Mouse (Mus musculus) heart, postnatal 36 days (tissue): ENCODE measurements around the gene Slc29a4. TPM values are rescaled to one million over a fixed set of nuclear protein-coding genes. Genes with fewer than 3 reads are reported as not detected.

Experiments
- DNase-seq, 2 experiments: peaks; one replicate each; pipeline ENCODE4 v3.0.0; 2021 to 2022
- intact Hi-C: fragments of 180-260 bp; cut with DNase I; formaldehyde crosslinking; loops from one replicate; pipeline ENCODE4 v1.15.1; 2025
- total RNA-seq, 2 experiments: library from RNA; stranded (reverse); gene quantifications; 2 replicates each; pipeline ENCODE4 v1.2.3; 2021

The Slc29a4 gene
- total RNA-seq, 2 experiments from 2014 or later: 0.08 to 0.25 TPM

GRCm38 (mm10) chr5:142694627-142695340, 2.5 kb downstream of the Slc29a4 start:
- DNase-seq: peak; percentile 34 to 51
- intact Hi-C loops: no loop called here

GRCm38 (mm10) chr5:142696258-142696657, 3.9 kb downstream of the Slc29a4 start:
- intact Hi-C loops: no loop called here
- DNase-seq: no peak

- DNase-seq: no peak
- intact Hi-C loops: no loop called here
Measured at GRCm38 (mm10) chr5:142696865-142697264, 4.6 kb downstream of the Slc29a4 start.

- intact Hi-C loops: no loop called here
- no peak for DNase-seq
Measured at GRCm38 (mm10) chr5:142697742-142698141, 5.4 kb downstream of the Slc29a4 start.

GRCm38 (mm10) chr5:142700842-142701589, 8.7 kb downstream of the Slc29a4 start:
- DNase-seq: no peak
- intact Hi-C loops: no loop called here

- intact Hi-C loops: no loop called here
- peak in 1 of 2 experiments; percentile 13 for DNase-seq
Measured at GRCm38 (mm10) chr5:142701651-142702510, 9.6 kb downstream of the Slc29a4 start.

GRCm38 (mm10) chr5:142702511-142703138, 10.3 kb downstream of the Slc29a4 start:
- intact Hi-C loops: no loop called here
- no peak for DNase-seq

GRCm38 (mm10) chr5:142703569-142703968, 11.3 kb downstream of the Slc29a4 start:
- intact Hi-C loops: no loop called here
- DNase-seq: no peak

GRCm38 (mm10) chr5:142707709-142708108, 15.4 kb downstream of the Slc29a4 start:
- no peak for DNase-seq
- intact Hi-C loops: no loop called here

DNA sequence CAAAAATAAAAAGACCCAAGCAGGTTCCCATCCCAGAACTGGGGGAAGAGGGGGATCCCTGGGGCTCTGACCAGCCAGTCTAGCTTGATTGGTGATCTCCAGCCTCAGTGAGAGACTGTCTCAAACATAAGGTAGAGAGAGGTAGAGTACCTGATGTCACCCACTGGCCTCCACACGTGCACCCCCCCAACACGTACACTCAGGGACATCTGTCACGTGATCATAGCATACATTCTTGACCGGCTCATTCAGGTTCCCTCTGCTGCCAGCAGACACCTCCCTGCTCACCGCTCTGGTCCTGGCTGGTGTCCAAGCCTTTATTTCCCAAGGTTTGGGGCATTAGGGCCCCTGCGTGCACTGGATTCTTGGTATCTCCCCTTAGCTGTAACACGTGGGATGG, 17.1 kb downstream of the Slc29a4 start:
- intact Hi-C loops: no loop called here
- no peak for DNase-seq

DNA sequence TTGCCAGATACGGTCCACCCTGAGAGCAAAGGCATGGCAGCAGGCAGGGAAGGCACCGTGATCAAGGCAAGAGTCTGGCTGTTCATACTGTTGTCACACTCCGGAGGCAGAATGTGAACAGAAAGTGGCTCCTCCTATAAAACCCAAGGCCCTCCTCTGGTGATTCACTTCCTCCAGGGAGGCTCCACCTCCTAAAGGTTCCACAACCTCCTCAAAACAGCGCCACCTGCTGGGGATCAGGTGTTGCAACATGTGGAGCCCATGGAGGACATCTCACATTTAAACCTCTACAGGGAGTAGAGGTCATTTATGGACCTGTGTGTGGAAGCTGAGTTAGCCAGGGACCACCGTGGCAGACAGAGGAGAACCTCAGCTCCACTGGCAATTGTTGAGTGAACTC, 20.1 kb downstream of the Slc29a4 start:
- DNase-seq: no peak
- intact Hi-C loops: no loop called here

DNA sequence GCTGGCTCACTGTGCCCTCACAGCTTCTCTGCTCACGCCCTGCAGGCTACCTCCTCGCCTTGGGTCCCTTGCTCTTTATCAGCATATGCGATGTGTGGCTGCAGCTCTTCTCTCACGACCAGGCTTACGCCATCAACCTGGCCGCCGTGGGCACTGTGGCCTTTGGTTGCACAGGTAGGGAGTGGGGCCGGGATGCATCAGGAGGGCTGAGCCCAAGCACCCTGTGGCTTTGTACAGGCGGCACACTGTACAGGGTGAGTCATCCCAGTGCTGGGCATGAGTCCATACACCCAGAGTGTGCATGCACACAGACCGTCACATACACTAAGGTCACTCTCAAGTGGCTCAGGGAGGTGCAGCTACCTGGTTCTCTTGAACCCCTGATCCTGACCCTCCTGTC, 21.7 kb downstream of the Slc29a4 start:
- DNase-seq: no peak
- intact Hi-C loops: no loop called here

GRCm38 (mm10) chr5:142715059-142715458, 22.7 kb downstream of the Slc29a4 start:
- intact Hi-C loops: no loop called here
- DNase-seq: no peak

DNA sequence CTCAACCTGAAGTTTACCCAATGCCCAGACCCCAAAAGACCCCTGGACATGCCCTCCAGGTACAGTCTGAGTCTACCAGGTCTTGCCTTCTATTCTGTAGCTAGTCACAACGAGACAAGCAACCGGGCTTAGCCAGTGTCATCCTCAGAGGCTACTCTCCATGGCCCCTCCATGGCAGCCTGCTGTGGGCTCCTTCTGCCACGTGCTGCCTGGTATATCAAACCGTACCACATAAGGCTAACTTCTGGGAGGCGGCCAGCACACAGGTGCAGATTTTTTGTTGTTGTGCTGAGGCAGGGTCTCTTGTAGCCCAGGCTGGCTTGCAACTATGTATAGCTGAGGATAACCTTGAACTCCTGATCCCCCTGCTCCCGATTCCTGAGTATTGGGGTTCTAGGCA, 23.7 kb downstream of the Slc29a4 start:
- intact Hi-C loops: no loop called here
- DNase-seq: no peak

DNA sequence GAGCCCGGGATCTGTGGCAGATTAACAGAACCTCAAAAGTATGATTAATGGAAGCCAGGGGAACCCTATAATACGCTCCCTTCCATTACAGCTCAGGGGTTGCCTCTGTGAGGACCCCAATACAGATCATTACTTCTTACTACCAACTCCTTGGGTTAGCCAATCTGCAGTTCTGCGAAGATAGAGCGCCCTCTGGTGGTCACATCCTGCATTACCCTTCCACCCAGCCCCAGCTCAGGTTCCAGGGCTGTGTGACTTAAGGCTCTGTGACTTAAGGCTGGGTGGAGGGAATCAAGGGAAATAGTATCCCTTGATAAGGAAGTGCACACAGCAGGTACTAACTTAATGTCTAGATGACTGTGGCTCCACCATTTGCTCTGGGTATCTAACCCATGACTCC, 25.7 kb downstream of the Slc29a4 start:
- intact Hi-C loops: loop anchor here (1.0 to 2.0 kb wide), 5 partner anchors 45 to 240 kb away; no protein-coding TSS in a partner anchor
- DNase-seq: peak; percentile 81 to 90

DNA sequence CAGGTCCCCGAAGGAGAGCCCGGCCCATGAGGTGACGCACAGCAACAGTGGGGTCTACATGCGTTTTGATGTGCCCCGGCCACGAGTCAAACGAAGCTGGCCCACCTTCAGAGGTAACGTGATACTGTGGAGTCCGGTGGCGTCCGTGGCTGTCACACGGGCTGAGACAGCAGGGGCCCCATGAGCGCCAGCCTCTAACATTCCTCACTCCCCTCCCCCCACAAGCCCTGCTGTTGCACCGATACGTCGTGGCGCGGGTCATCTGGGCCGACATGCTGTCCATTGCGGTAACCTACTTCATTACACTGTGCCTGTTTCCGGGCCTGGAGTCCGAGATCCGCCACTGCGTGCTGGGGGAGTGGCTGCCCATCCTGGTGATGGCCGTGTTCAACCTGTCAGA, 26.2 kb downstream of the Slc29a4 start:
- intact Hi-C loops: loop anchor here (1.0 to 2.0 kb wide), 5 partner anchors 45 to 240 kb away; no protein-coding TSS in a partner anchor
- DNase-seq: no peak

- no peak for DNase-seq
- intact Hi-C loops: loop anchor here (2.0 kb wide), 1 partner anchor 217 kb away; no protein-coding TSS in a partner anchor
Measured at GRCm38 (mm10) chr5:142719897-142720296, 27.6 kb downstream of the Slc29a4 start.

GRCm38 (mm10) chr5:142723520-142724133, 31.3 kb downstream of the Slc29a4 start:
- DNase-seq: peak; percentile 48 to 64
- intact Hi-C loops: loop anchor here (1.0 kb wide), 1 partner anchor 119 kb away; no protein-coding TSS in a partner anchor

DNA sequence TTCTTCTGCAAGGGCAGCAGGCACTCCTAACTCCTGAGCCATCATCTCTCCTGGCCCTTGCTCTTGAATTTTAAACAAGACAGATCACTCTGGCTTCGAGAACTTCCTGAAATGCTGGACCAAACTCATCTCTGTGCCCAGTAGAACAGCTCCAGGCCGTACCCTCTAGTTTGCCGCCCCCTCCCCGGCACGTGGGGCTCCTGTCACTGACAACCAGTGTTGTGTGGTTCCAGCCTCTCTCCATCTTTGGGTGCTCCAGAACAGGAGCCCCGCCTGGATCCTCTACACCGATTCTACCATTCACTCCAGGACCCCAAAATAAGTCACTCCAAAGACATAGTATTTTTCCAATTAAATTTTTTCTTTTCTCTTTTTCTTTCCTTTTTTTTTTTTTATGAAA, 32.0 kb downstream of the Slc29a4 start:
- DNase-seq: no peak
- intact Hi-C loops: no loop called here

DNA sequence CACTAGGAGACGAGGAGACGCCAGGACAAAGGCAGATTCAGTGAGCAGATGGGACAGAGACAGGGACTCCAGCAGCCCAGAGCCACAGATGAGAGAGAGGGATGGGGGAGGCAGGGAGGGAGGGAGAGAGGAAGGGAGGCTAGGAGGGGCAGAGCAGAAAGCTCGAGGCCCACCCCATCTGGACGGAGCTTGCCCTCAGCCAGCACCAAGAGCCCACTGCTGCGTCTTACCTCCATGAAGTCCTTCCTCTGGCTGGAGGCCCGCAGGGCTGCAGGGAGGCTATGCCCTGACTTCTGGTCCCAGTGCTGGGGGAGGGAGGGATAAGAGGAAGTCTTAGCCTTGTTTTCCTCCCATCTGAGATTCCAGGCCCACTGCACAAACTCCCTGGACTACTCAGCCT, 34.4 kb downstream of the Slc29a4 start:
- no peak for DNase-seq
- intact Hi-C loops: no loop called here
